Mouse (Mus musculus) liver, adult 2 months (tissue): ENCODE data around the gene Tbc1d16.

Experiments
- CTCF ChIP-seq: fragments of 200-500 bp; IDR thresholded peaks from 2 replicates; pipeline ENCODE4 v1.5.1; 2011; ENCODE audit warnings: low read depth, low read length, control low read depth
- POLR2A ChIP-seq: fragments of 200-500 bp; IDR thresholded peaks from 2 replicates; pipeline ENCODE4 v1.6.1; 2011; ENCODE audit warnings: low read length, control low read depth; ENCODE audit not compliant: insufficient read depth; ENCODE audit errors: extremely low read depth

GRCm38 (mm10) chr11:119147153-119147552, 81.1 kb downstream of the Tbc1d16 start:
- TF ChIP-seq CTCF (no peak), POLR2A (no peak)
